Mouse (Mus musculus) lung, adult 2 months (tissue): ENCODE measurements at regions not wholly inside any gene's neighbourhood (a gene's known extent, or its start where the extent isn't known, plus 50 kb on each side); places are given as distances from the start of the nearest gene placed in this dataset.

Experiments used
- CTCF ChIP-seq: fragments of 200-500 bp; IDR thresholded peaks from 2 replicates; pipeline ENCODE4 v1.5.1; 2011; ENCODE audit warnings: mild to moderate bottlenecking, low read length, control low read depth; ENCODE audit not compliant: insufficient read depth
- POLR2A ChIP-seq: fragments of 200-500 bp; IDR thresholded peaks from 2 replicates; pipeline ENCODE4 v1.6.1; 2011; ENCODE audit warnings: low read depth, mild to moderate bottlenecking, control low read depth, low read length, borderline replicate concordance; ENCODE audit errors: extremely low read depth

DNA sequence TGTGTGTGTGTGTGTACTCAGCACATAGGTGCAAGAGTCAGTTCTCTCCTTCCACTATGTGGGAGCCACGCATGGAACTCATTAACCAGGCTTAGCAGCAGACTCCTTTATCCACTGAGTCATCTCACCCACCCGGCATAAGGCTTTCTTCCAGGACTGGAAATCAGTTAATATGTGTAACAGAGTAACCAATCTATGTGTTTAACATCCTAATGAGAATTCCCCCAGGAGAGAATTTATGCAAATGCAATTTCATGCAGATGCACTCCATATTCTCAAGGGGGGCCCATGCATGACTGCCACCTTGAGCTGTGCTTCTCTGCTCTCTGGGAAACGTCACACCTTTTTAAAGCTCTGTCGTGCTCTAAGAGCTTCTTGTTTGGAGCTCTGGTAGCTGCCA lies 101.7 kb upstream of the Agap1 start:
- TF ChIP-seq CTCF, result no peak
- TF ChIP-seq POLR2A, result no peak
